Mouse (Mus musculus) liver, embryonic 12.5 days (tissue): ENCODE results near the gene Pgbd1. TPM values are rescaled to one million over a fixed set of nuclear protein-coding genes. Genes with fewer than 3 reads are reported as not detected.
A peak's percentile ranks its signal among the peaks of the same experiment; 100 is the strongest.

Experiments used
- ATAC-seq: fragments of 200-750 bp; cut with Nextera tagmentation; 2 replicates; pipeline ENCODE4 v1.8.0; 2017; ENCODE audit warnings: moderate number of reproducible peaks, mild to moderate bottlenecking, moderate library complexity
- H3K27ac ChIP-seq: fragments of 300-500 bp; sonication (generic); 2 replicates; pipeline ENCODE4 v1.5.1; 2016; ENCODE audit warnings: mild to moderate bottlenecking
- H3K27me3 ChIP-seq: fragments of 300-500 bp; sonication (generic); replicated peaks from 2 replicates; pipeline ENCODE4 v1.6.1; 2016; ENCODE audit warnings: mild to moderate bottlenecking, moderate library complexity
- H3K36me3 ChIP-seq: fragments of 300-500 bp; sonication (generic); 2 replicates; pipeline ENCODE4 v1.6.1; 2016; ENCODE audit warnings: mild to moderate bottlenecking, moderate library complexity
- H3K4me1 ChIP-seq: fragments of 300-500 bp; sonication (generic); 2 replicates; pipeline ENCODE4 v1.6.1; 2016
- H3K4me2 ChIP-seq: fragments of 300-500 bp; sonication (generic); 2 replicates; pipeline ENCODE4 v1.6.1; 2016; ENCODE audit warnings: mild to moderate bottlenecking, moderate library complexity
- H3K4me3 ChIP-seq: fragments of 300-500 bp; sonication (generic); 2 replicates; pipeline ENCODE4 v1.5.1; 2016; ENCODE audit warnings: mild to moderate bottlenecking, moderate library complexity
- H3K9ac ChIP-seq: fragments of 300-500 bp; sonication (generic); 2 replicates; pipeline ENCODE4 v1.6.1; 2016; ENCODE audit warnings: mild to moderate bottlenecking, moderate library complexity
- H3K9me3 ChIP-seq: fragments of 300-500 bp; sonication (generic); replicated peaks from 2 replicates; pipeline ENCODE4 v1.6.1; 2016; ENCODE audit warnings: mild to moderate bottlenecking, moderate library complexity
- WGBS: fragments of 180-500 bp; shearing (Covaris S2); methylation state at CpG from one replicate; pipeline ENCODE4 v1.1.7; 2016; ENCODE audit not compliant: insufficient replicate concordance; 5-methylcytosine and 5-hydroxymethylcytosine counted together
- microRNA counts: library from miRNA; unstranded; fragments of <30 nt; microRNA quantifications from one replicate; lab custom pipeline; 2017
- microRNA-seq: library from miRNA; unstranded; fragments of <30 nt; microRNA quantifications from one replicate; pipeline ENCODE4, GENCODE M21; 2017
- polyA plus RNA-seq: library from polyadenylated mRNA; unstranded; fragments of >200 nt; fragmentation: Nextera tagmentation; extraction: Ambion mirVana; gene quantifications from 2 replicates; pipeline ENCODE4 v1.2.1, GENCODE M21; 2016

The Pgbd1 gene
- polyA plus RNA-seq, 1 experiment from 2014 or later, result 2.1 TPM

DNA sequence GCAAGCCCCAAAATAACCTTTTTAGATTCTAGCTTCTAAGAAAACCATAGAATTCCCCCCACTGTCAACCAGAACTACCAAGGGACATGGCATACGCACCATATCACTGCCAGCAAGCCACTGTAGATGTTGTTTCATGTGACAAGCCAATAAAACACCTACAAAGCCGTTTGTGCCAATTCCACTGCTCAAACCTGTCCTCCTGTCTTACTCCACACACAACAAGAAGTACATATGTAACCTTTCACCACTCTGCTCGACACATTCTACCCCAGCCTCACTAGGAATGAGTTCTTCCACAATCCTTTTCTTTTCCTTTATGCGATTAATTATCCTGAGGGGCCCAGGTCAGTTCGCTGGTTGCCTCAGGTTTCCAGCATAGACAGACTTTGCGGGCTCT lies 45.2 kb downstream of the Pgbd1 start:
- Histone ChIP-seq H3K27ac (no peak overlapping the region), H3K36me3 (peaks cover 80% of the 10 kb centered on the region), H3K4me2 (no peak overlapping the region), H3K4me1 (peaks cover 17% of the 10 kb centered on the region), H3K4me3 (no peak overlapping the region), H3K27me3 (no peaks in the 10 kb centered on the region), H3K9me3 (no peaks in the 10 kb centered on the region), H3K9ac (no peak overlapping the region)
- WGBS, result 85% methylated on average over 6 of the region's 6 CpGs
- no peak for ATAC-seq

DNA sequence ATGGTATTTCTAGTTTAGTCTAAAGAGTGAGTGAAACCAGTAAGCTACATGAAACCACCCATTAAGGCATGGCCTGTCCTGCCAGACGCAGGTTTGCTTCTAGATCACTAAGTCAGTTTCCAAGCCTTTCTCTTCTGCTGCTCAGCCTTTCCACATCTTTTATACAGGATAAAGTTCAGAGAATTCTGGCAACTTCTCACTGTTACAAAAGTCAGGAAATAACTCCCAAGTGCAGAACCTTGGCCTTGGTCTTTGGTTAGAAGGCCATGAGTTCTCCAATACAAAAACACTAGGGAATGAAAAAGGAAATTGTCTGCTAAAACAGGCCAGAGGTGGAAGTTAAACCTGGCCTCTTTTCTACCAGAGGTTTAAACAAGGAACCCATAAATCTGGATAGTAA lies 45.6 kb downstream of the Pgbd1 start:
- H3K4me1 ChIP-seq, result peaks cover 15% of the 10 kb centered on the region
- no peak overlapping the region for H3K4me3 ChIP-seq
- H3K4me2 ChIP-seq, result no peak overlapping the region
- ATAC-seq, result no peak
- H3K9ac ChIP-seq, result no peak overlapping the region
- no peaks in the 10 kb centered on the region for H3K9me3 ChIP-seq
- H3K27me3 ChIP-seq, result no peaks in the 10 kb centered on the region
- 80% methylated on average over 1 of the region's 1 CpGs for WGBS
- H3K36me3 ChIP-seq, result peaks cover 81% of the 10 kb centered on the region
- no peak overlapping the region for H3K27ac ChIP-seq

DNA sequence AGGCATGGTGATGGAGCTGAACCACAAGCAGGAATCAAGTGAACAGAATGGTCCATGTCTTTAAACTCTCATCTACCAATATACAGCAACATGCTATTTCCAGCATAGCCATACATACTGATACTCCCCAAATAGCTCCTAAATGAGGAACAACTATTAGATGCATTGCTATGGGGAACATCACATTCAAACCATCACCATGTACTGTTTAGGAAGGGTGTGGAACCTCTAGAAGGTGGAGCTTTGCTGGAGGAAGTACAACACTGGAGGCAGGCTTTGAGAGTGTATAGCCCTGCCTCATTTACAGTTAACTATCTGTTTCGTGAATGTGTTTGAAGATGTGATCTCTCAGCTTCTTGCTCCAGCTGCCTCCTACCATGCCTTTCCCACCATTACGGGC lies 63.1 kb downstream of the Pgbd1 start:
- no peaks in the 10 kb centered on the region for H3K4me1 ChIP-seq
- no peak overlapping the region for H3K4me3 ChIP-seq
- H3K4me2 ChIP-seq, result no peak overlapping the region
- WGBS, result 73% methylated on average over 2 of the region's 2 CpGs
- ATAC-seq, result no peak
- H3K27me3 ChIP-seq, result no peaks in the 10 kb centered on the region
- H3K36me3 ChIP-seq, result no peaks in the 10 kb centered on the region
- H3K9me3 ChIP-seq, result no peaks in the 10 kb centered on the region
- no peak overlapping the region for H3K27ac ChIP-seq
- H3K9ac ChIP-seq, result no peak overlapping the region

DNA sequence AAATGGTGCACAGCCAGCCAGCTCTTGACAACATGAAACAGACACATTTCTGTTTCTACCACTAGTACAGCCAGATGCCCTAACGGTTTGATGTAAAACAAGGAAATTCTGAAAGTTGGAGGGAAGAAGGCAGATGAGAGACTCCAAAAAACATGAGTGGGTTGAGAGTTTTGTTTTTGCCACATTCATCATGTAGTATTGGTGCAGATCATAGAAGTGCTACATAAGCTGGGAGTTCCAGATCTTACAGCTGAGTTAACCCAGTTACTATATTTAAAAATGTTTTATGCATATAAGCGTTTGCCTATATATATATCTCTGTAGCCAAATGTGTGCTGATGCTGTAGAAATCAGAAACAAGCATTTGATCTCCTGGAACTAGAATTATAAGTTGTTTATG lies 68.2 kb downstream of the Pgbd1 start:
- WGBS, result 76% methylated on average over 2 of the region's 2 CpGs
- Histone ChIP-seq H3K27ac (no peak overlapping the region), H3K9me3 (no peaks in the 10 kb centered on the region), H3K4me2 (no peak overlapping the region), H3K36me3 (peaks cover 29% of the 10 kb centered on the region), H3K27me3 (no peaks in the 10 kb centered on the region), H3K9ac (no peak overlapping the region), H3K4me1 (peaks cover 7% of the 10 kb centered on the region; the same call in 1 of the 2 replicates), H3K4me3 (no peak overlapping the region)
- ATAC-seq, result no peak

MicroRNA genes within 50 kb of the gene (microRNA counts, 519-probe panel; counts per million panel counts)
- microRNA mmu-miR-1896 (lab: Ali Mortazavi, UCI), result 4,062 counts per million, percentile 78 among the panel's probes with 10 or more counts

Small RNAs within 50 kb of the gene (microRNA-seq; reads per million reads assigned to microRNA genes)
- gene Mir1896 (not detected), gene Mir6942 (not detected)

Other genes with a start within 250 kb of the Pgbd1 start
- not detected in 2 replicates for gene Gpx5, start 148.3 kb downstream of the Pgbd1 start, polyA plus RNA-seq
- gene Gpx6, start 128.9 kb downstream of the Pgbd1 start, polyA plus RNA-seq, result not detected in 2 replicates
- not detected in 2 replicates for gene Olfr1367, start 94.1 kb downstream of the Pgbd1 start, polyA plus RNA-seq
- gene Zscan12, start 78.2 kb downstream of the Pgbd1 start, polyA plus RNA-seq, result 5.5 and 5.8 TPM in 2 replicates
- gene Zkscan3, start 38.3 kb downstream of the Pgbd1 start, polyA plus RNA-seq, result 34.8 and 36.2 TPM in 2 replicates
- 9.1 and 10.4 TPM in 2 replicates for gene Zscan26, start 12.7 kb upstream of the Pgbd1 start, polyA plus RNA-seq
- 0.43 and 0.78 TPM in 2 replicates for gene Nkapl, start 27.5 kb upstream of the Pgbd1 start, polyA plus RNA-seq
- gene Zkscan4, start 37.8 kb upstream of the Pgbd1 start, polyA plus RNA-seq, result 0.62 and 0.78 TPM in 2 replicates
- gene Gm10065, start 38.4 kb upstream of the Pgbd1 start, polyA plus RNA-seq, result not detected in 2 replicates
- 0.56 TPM in 2 replicates for gene AK157302, start 54.2 kb upstream of the Pgbd1 start, polyA plus RNA-seq
- 4.7 and 6.3 TPM in 2 replicates for gene Gm11273, start 60.4 kb upstream of the Pgbd1 start, polyA plus RNA-seq
- gene Zkscan8, start 90.1 kb upstream of the Pgbd1 start, polyA plus RNA-seq, result 2.6 and 2.8 TPM in 2 replicates
- 0.05 TPM in 1 of 2 replicates, not detected in the other for gene Olfr1366, start 101.8 kb upstream of the Pgbd1 start, polyA plus RNA-seq
- not detected in 2 replicates for gene Olfr1535, start 118.8 kb upstream of the Pgbd1 start, polyA plus RNA-seq
- gene Olfr1364, start 140.7 kb upstream of the Pgbd1 start, polyA plus RNA-seq, result not detected in 2 replicates
- gene Olfr1362, start 173.0 kb upstream of the Pgbd1 start, polyA plus RNA-seq, result not detected in 2 replicates
- not detected in 2 replicates for gene Olfr11, start 201.5 kb upstream of the Pgbd1 start, polyA plus RNA-seq
- not detected in 2 replicates for gene Olfr1361, start 222.3 kb upstream of the Pgbd1 start, polyA plus RNA-seq
- gene Olfr1360, start 236.3 kb upstream of the Pgbd1 start, polyA plus RNA-seq, result not detected in 2 replicates